Mouse (Mus musculus) lung, postnatal 0 days (tissue): ENCODE measurements around the gene Krt8. TPM values are rescaled to one million over a fixed set of nuclear protein-coding genes. Genes with fewer than 3 reads are reported as not detected.

Experiments used
- ATAC-seq: fragments of 200-750 bp; cut with Nextera tagmentation; 2 replicates; pipeline ENCODE4 v1.8.0; 2017; ENCODE audit warnings: moderate library complexity
- DNase-seq: peaks from one replicate; pipeline ENCODE4 v3.0.0-alpha.2; 2016; ENCODE audit warnings: low spot score
- H3K27ac ChIP-seq: fragments of 300-500 bp; sonication (generic); 2 replicates; pipeline ENCODE4 v1.5.1; 2014; ENCODE audit warnings: antibody characterized with exemption, mild to moderate bottlenecking, low read length, mixed read lengths
- H3K27me3 ChIP-seq: fragments of 300-500 bp; sonication (generic); replicated peaks from 2 replicates; pipeline ENCODE4 v1.6.1; 2014; ENCODE audit warnings: low read length, mixed read lengths; ENCODE audit not compliant: insufficient read depth
- H3K36me3 ChIP-seq: fragments of 300-500 bp; sonication (generic); 2 replicates; pipeline ENCODE4 v1.6.1; 2014; ENCODE audit warnings: low read length, mixed read lengths; ENCODE audit not compliant: insufficient read depth
- H3K4me1 ChIP-seq: fragments of 300-500 bp; sonication (generic); 2 replicates; pipeline ENCODE4 v1.6.1; 2014; ENCODE audit warnings: antibody characterized with exemption, low read depth, low read length, mixed read lengths; ENCODE audit not compliant: insufficient read depth
- H3K4me2 ChIP-seq: fragments of 300-500 bp; sonication (generic); replicated peaks from 2 replicates; pipeline ENCODE4 v1.6.1; 2014; ENCODE audit warnings: low read depth, mild to moderate bottlenecking, low read length, moderate library complexity, mixed read lengths
- H3K4me3 ChIP-seq: fragments of 300-500 bp; sonication (generic); 2 replicates; pipeline ENCODE4 v1.5.1; 2014; ENCODE audit warnings: low read depth, low read length
- H3K9ac ChIP-seq: fragments of 300-500 bp; sonication (generic); replicated peaks from 2 replicates; pipeline ENCODE4 v1.6.1; 2014; ENCODE audit warnings: low read depth, mild to moderate bottlenecking
- H3K9me3 ChIP-seq: fragments of 300-500 bp; sonication (generic); 2 replicates; pipeline ENCODE4 v1.6.1; 2016; ENCODE audit warnings: low read length, mixed read lengths
- CTCF ChIP-seq: IDR thresholded peaks from 2 replicates; pipeline ENCODE4 v1.5.1; 2016; ENCODE audit warnings: antibody characterized with exemption, mild to moderate bottlenecking
- EP300 ChIP-seq: IDR thresholded peaks from 2 replicates; pipeline ENCODE4 v1.6.1; 2016; ENCODE audit warnings: antibody characterized with exemption, mild to moderate bottlenecking, control low read depth
- WGBS: fragments of 180-500 bp; shearing (Covaris S2); extraction: QIAGEN DNeasy Blood & Tissue Kit; methylation state at CpG from one replicate; pipeline ENCODE4 v1.1.7; 2014; 5-methylcytosine and 5-hydroxymethylcytosine counted together
- polyA plus RNA-seq: library from polyadenylated mRNA; unstranded; fragments of >200 nt; fragmentation: Nextera tagmentation; extraction: Ambion mirVana; gene quantifications from 2 replicates; pipeline ENCODE4 v1.2.1, GENCODE M21; 2015

Krt8 gene
- polyA plus RNA-seq, 1 experiment from 2014 or later: 353 TPM

DNA sequence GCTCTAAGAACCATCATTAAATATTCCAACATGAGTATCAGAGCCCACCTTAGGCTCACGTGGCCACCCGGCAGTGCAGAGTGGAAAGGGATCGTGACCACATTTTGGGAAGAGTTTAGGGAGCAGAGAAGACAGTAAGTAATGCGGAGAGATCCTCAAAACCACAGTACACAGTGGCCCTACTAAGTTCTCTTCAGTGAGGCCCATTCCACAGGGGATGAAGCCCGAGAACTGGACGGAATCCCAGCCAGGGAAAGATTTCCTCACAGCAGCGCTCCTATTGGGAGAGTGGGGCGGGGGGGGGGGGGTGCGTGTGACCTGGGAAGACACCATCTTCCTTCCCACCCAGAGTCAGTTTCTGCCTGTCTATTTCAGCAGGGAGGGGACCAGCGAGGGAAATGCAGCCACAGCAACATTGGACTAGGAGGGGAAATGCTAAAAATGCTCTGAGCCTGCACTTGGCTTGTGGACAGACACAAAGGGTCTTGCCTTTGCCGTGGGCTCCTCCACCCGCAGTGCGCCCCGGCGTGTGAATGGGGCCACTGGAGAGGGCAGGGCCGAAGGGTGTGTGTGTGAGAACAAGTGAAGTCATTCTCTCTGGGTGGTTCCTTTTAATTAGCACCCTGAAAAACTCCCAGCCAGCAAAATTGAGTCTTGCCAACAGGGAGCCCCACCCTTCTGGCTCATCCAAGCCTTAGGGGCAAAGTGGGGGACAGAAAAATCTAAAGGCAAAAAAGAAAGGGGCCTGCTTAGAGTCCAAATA, 30.0 kb downstream of the Krt8 start:
- Histone ChIP-seq H3K4me2 (no peak overlapping the region), H3K27me3 (no peaks in the 10 kb centered on the region), H3K27ac (peak overlapping the region; percentile 62), H3K9me3 (no peaks in the 10 kb centered on the region), H3K4me1 (peaks cover 24% of the 10 kb centered on the region; the same call in 1 of the 2 replicates), H3K4me3 (no peak overlapping the region), H3K9ac (no peak overlapping the region), H3K36me3 (no peaks in the 10 kb centered on the region)
- no peak for DNase-seq
- no peak for ATAC-seq
- TF ChIP-seq CTCF (no peak), EP300 (no peak)
- 51% methylated on average over 16 of the region's 16 CpGs for WGBS

- H3K4me1 ChIP-seq: peaks cover 24% of the 10 kb centered on the region; the same call in 1 of the 2 replicates
- no peak overlapping the region for H3K4me3 ChIP-seq
- H3K9ac ChIP-seq: no peak overlapping the region
- H3K27me3 ChIP-seq: no peaks in the 10 kb centered on the region
- H3K27ac ChIP-seq: no peak overlapping the region; the same call in 1 of the 2 replicates
- DNase-seq (peak; percentile 94), ATAC-seq (peak; percentile 53)
- no peaks in the 10 kb centered on the region for H3K36me3 ChIP-seq
- TF ChIP-seq EP300 (no peak), CTCF (peak; percentile 99)
- H3K4me2 ChIP-seq: no peak overlapping the region
- no peaks in the 10 kb centered on the region for H3K9me3 ChIP-seq
- WGBS: 8% methylated on average over 15 of the region's 15 CpGs
These were observed 30.7 kb downstream of the Krt8 start for GRCm38 (mm10) chr15:101973414-101974077.

- Histone ChIP-seq H3K27me3 (no peaks in the 10 kb centered on the region), H3K9ac (no peak overlapping the region), H3K27ac (no peak overlapping the region), H3K4me3 (no peak overlapping the region), H3K9me3 (no peaks in the 10 kb centered on the region), H3K36me3 (no peaks in the 10 kb centered on the region), H3K4me1 (no peaks in the 10 kb centered on the region), H3K4me2 (no peak overlapping the region)
- DNase-seq (peak; percentile 73), ATAC-seq (no peak)
- 10% methylated on average over 3 of the region's 6 CpGs for WGBS
- TF ChIP-seq EP300 (no peak), CTCF (peak; percentile 86)
These were observed 33.7 kb downstream of the Krt8 start for GRCm38 (mm10) chr15:101970536-101970935.

GRCm38 (mm10) chr15:101966808-101967207, 37.5 kb downstream of the Krt8 start:
- Histone ChIP-seq H3K4me1 (no peaks in the 10 kb centered on the region), H3K27me3 (no peaks in the 10 kb centered on the region), H3K4me2 (no peak overlapping the region), H3K4me3 (no peak overlapping the region), H3K36me3 (no peaks in the 10 kb centered on the region), H3K9me3 (no peaks in the 10 kb centered on the region), H3K27ac (no peak overlapping the region), H3K9ac (no peak overlapping the region)
- DNase-seq (peak; percentile 85), ATAC-seq (peak; percentile 95)
- WGBS: 48% methylated on average over 8 of the region's 8 CpGs
- TF ChIP-seq EP300 (no peak), CTCF (no peak)

DNA sequence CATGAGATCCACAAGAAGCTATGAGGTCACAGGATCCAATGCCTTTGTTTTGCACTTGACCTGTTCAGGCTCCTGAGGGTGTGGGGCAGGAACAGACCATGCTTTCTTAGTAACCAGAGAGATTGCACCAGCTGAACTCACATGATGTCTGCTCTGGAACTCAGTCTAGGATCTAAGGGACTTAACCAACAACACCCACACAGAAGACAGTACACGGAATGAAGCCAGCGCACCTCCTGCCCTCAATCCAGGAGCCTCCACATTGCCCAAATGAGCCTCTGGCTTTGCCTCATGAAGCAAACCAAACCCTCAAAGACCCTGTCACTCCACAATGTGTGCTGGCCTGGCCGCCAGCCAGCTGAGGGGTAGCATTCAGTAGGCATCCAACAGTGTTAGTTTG, 45.4 kb downstream of the Krt8 start:
- Histone ChIP-seq H3K36me3 (no peaks in the 10 kb centered on the region), H3K27ac (no peak overlapping the region), H3K9me3 (no peaks in the 10 kb centered on the region), H3K4me2 (no peak overlapping the region), H3K27me3 (no peaks in the 10 kb centered on the region), H3K4me1 (no peaks in the 10 kb centered on the region), H3K9ac (no peak overlapping the region), H3K4me3 (no peak overlapping the region)
- no peak for TF ChIP-seq CTCF
- TF ChIP-seq EP300: no peak
- no peak for ATAC-seq
- 86% methylated on average over 3 of the region's 3 CpGs for WGBS
- DNase-seq: no peak

- 78% methylated on average over 9 of the region's 9 CpGs for WGBS
- no peak within 1 kb of the TSS for H3K4me2 ChIP-seq
- H3K36me3 ChIP-seq: no peaks in the 10 kb centered on the region
- ATAC-seq (no peak), DNase-seq (no peak)
- H3K4me3 ChIP-seq: no peak within 1 kb of the TSS
- H3K9ac ChIP-seq: no peak within 1 kb of the TSS
- H3K27me3 ChIP-seq: no peaks in the 10 kb centered on the region
- H3K9me3 ChIP-seq: no peaks in the 10 kb centered on the region
- H3K27ac ChIP-seq: no peak within 1 kb of the TSS
- H3K4me1 ChIP-seq: no peaks in the 10 kb centered on the region
- TF ChIP-seq CTCF (no peak), EP300 (no peak)
These were observed 50.1 kb downstream of the Krt8 start, which contains the start of gene Krt78 for GRCm38 (mm10) chr15:101954187-101954586. TSS of gene Krt78 (minus strand) at chr15:101954287.
